Comparison of ENCODE assay signal across 17 mouse cellular contexts in the genomic region with DNA sequence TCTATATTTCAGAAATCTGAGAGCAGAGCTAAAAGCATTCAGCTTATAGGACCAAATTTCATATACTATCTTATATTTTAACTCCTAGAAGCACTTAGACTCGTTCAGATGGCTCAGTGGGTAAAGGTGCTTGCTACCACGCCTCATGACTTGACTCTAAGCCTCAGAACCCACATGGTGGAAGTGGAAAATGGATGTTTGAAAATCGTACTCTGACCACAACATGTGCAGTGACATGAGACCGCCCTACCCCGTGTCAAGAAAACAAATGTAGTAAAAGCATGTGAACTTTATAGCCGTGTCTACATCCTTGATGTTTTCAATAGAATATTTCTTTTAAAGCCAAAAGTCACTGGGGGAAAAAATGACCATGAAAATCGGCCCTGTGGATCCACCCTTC.
"Had no signal": no experiment of that assay in that cellular context is flagged by ENCODE, and none has a peak within 500 bp of the region (broad histone marks: within the 10 kb centered on the region; RNA-seq: fewer than 3 reads in every experiment).

No protein-coding gene starts in this region.

- DNase-seq: kidney, postnatal 10 days; kidney, postnatal 36 days; layer of hippocampus, postnatal 36 days; liver, embryonic 13.5 days; lung, adult 2 months; lung, postnatal 14 days; midbrain, embryonic 14.5 days; retina, postnatal 1 day; thymus, adult 2 months; thymus, postnatal 14 days; thymus, postnatal 4 days had no signal

- H3K9ac ChIP-seq: kidney, embryonic 15.5 days; liver, embryonic 13.5 days; neural tube, embryonic 12.5 days; neural tube, embryonic 15.5 days had no signal

- H3K4me3 ChIP-seq: kidney, embryonic 15.5 days; left cerebral cortex, adult 2 months; liver, embryonic 13.5 days; neural tube, embryonic 12.5 days; neural tube, embryonic 15.5 days had no signal

- H3K27me3 ChIP-seq: kidney, embryonic 15.5 days; liver, embryonic 13.5 days; neural tube, embryonic 12.5 days; neural tube, embryonic 15.5 days had no signal

- H3K9me3 ChIP-seq: kidney, embryonic 15.5 days; liver, embryonic 13.5 days; neural tube, embryonic 12.5 days; neural tube, embryonic 15.5 days had no signal

- H3K4me1 ChIP-seq: neural tube, embryonic 12.5 days; neural tube, embryonic 15.5 days had no signal

- H3K36me3 ChIP-seq: neural tube, embryonic 12.5 days had no signal

- H3K27ac ChIP-seq: kidney, embryonic 15.5 days; left cerebral cortex, adult 2 months; liver, embryonic 13.5 days; neural tube, embryonic 12.5 days; neural tube, embryonic 15.5 days; stomach, postnatal 0 days had no signal

- H3K4me2 ChIP-seq: kidney, embryonic 15.5 days; liver, embryonic 13.5 days; midbrain, embryonic 11.5 days; neural tube, embryonic 12.5 days; neural tube, embryonic 15.5 days had no signal
